Mouse (Mus musculus) cerebellum, adult 2 months (tissue): ENCODE results near the gene Exoc5.

ENCODE experiments used
- CTCF ChIP-seq: fragments of 200-500 bp; IDR thresholded peaks from 2 replicates; pipeline ENCODE4 v1.5.1; 2011; ENCODE audit warnings: low read depth, mild to moderate bottlenecking, control low read depth, low read length, moderate library complexity, borderline replicate concordance; ENCODE audit not compliant: insufficient read depth
- POLR2A ChIP-seq: fragments of 200-500 bp; IDR thresholded peaks from 2 replicates; pipeline ENCODE4 v1.6.1; 2011; ENCODE audit warnings: low read length, control low read depth, borderline replicate concordance; ENCODE audit not compliant: insufficient read depth

- TF ChIP-seq CTCF (no peak), POLR2A (no peak)
Observed at GRCm38 (mm10) chr14:49027040-49027778, 39.2 kb downstream of the Exoc5 start.
